Mouse (Mus musculus) lung, embryonic 16.5 days (tissue): ENCODE measurements around the gene Olfr1009. TPM values are rescaled to one million over a fixed set of nuclear protein-coding genes. Genes with fewer than 3 reads are reported as not detected.
"Not testable (repeated sequence)": the region's sequence is repeated elsewhere in the genome, so short reads cannot be mapped to it uniquely, and the experiment has no call there.

Experiments
- ATAC-seq: fragments of 200-750 bp; cut with Nextera tagmentation; 2 replicates; pipeline ENCODE4 v1.8.0; 2017; ENCODE audit warnings: low read depth, mild to moderate bottlenecking, moderate library complexity
- H3K27ac ChIP-seq: fragments of 300-500 bp; sonication (generic); 2 replicates; pipeline ENCODE4 v1.5.1; 2014; ENCODE audit warnings: mild to moderate bottlenecking, control low read depth, low read length
- H3K27me3 ChIP-seq: fragments of 300-500 bp; sonication (generic); 2 replicates; pipeline ENCODE4 v1.6.1; 2014; ENCODE audit warnings: low read depth, low read length, mixed read lengths; ENCODE audit not compliant: control insufficient read depth, insufficient read depth
- H3K36me3 ChIP-seq: fragments of 300-500 bp; sonication (generic); 2 replicates; pipeline ENCODE4 v1.6.1; 2014; ENCODE audit warnings: low read length; ENCODE audit not compliant: control insufficient read depth, insufficient read depth
- H3K4me1 ChIP-seq: fragments of 300-500 bp; sonication (generic); replicated peaks from 2 replicates; pipeline ENCODE4 v1.6.1; 2014; ENCODE audit warnings: low read length, mixed read lengths; ENCODE audit not compliant: control insufficient read depth, insufficient read depth
- H3K4me2 ChIP-seq: fragments of 300-500 bp; sonication (generic); 2 replicates; pipeline ENCODE4 v1.6.1; 2014; ENCODE audit warnings: low read depth, low read length, control low read depth
- H3K4me3 ChIP-seq: fragments of 300-500 bp; sonication (generic); 2 replicates; pipeline ENCODE4 v1.5.1; 2014; ENCODE audit warnings: mild to moderate bottlenecking, low read length, control low read depth
- H3K9ac ChIP-seq: fragments of 300-500 bp; sonication (generic); 2 replicates; pipeline ENCODE4 v1.6.1; 2014; ENCODE audit warnings: low read length, control low read depth
- H3K9me3 ChIP-seq: fragments of 300-500 bp; sonication (generic); 2 replicates; pipeline ENCODE4 v1.6.1; 2016; ENCODE audit warnings: low read length; ENCODE audit not compliant: control insufficient read depth
- WGBS: fragments of 180-500 bp; shearing (Covaris S2); extraction: QIAGEN DNeasy Blood & Tissue Kit; methylation state at CpG from one replicate; pipeline ENCODE4 v1.1.7; 2014; 5-methylcytosine and 5-hydroxymethylcytosine counted together
- polyA plus RNA-seq: library from polyadenylated mRNA; unstranded; fragments of >200 nt; fragmentation: Nextera tagmentation; extraction: Ambion mirVana; gene quantifications from 2 replicates; pipeline ENCODE4 v1.2.1, GENCODE M21; 2015

Olfr1009 gene
- polyA plus RNA-seq: not detected in 2 replicates

GRCm38 (mm10) chr2:85715119-85715518, at the start of gene Olfr1009:
Olfr1009 (plus strand) TSS chr2:85715419.
- Histone ChIP-seq H3K4me2 (no peak within 1 kb of the TSS), H3K36me3 (no peaks in the 10 kb centered on the region), H3K27ac (no peak within 1 kb of the TSS), H3K9me3 (no peaks in the 10 kb centered on the region), H3K4me1 (no peaks in the 10 kb centered on the region), H3K4me3 (no peak within 1 kb of the TSS), H3K27me3 (no peaks in the 10 kb centered on the region), H3K9ac (no peak within 1 kb of the TSS)
- 70% methylated on average over 1 of the region's 1 CpGs for WGBS
- no peak for ATAC-seq

GRCm38 (mm10) chr2:85678667-85679066, 36.6 kb upstream of the Olfr1009 start, which contains the start of gene Olfr1006:
Olfr1006 (minus strand) TSS chr2:85678767.
- Histone ChIP-seq H3K27ac (no peak within 1 kb of the TSS), H3K36me3 (no peaks in the 10 kb centered on the region), H3K4me3 (no peak within 1 kb of the TSS), H3K9me3 (no peaks in the 10 kb centered on the region), H3K9ac (no peak within 1 kb of the TSS), H3K4me1 (no peaks in the 10 kb centered on the region), H3K4me2 (no peak within 1 kb of the TSS), H3K27me3 (no peaks in the 10 kb centered on the region)
- ATAC-seq: no peak

- no peaks in the 10 kb centered on the region for H3K27me3 ChIP-seq
- no peaks in the 10 kb centered on the region; the same call in 1 of the 2 replicates for H3K9me3 ChIP-seq
- ATAC-seq: no peak
- H3K4me2 ChIP-seq: no peak within 1 kb of the TSS
- H3K9ac ChIP-seq: no peak within 1 kb of the TSS
- H3K4me1 ChIP-seq: no peaks in the 10 kb centered on the region
- H3K4me3 ChIP-seq: no peak within 1 kb of the TSS
- no peaks in the 10 kb centered on the region for H3K36me3 ChIP-seq
- no peak within 1 kb of the TSS for H3K27ac ChIP-seq
Measured at GRCm38 (mm10) chr2:85689131-85689530, 26.1 kb upstream of the Olfr1009 start, which contains the start of gene Olfr1008. Olfr1008 (plus strand) TSS chr2:85689431.

- not testable (repeated sequence) for H3K4me3 ChIP-seq, H3K9ac ChIP-seq, H3K9me3 ChIP-seq, ATAC-seq, H3K4me1 ChIP-seq, H3K4me2 ChIP-seq, H3K36me3 ChIP-seq, H3K27ac ChIP-seq, H3K27me3 ChIP-seq
- 54% methylated on average over 2 of the region's 2 CpGs for WGBS
Measured at GRCm38 (mm10) chr2:85710680-85711079, 4.5 kb upstream of the Olfr1009 start.

GRCm38 (mm10) chr2:85711159-85711558, 4.1 kb upstream of the Olfr1009 start:
- no peak overlapping the region for H3K9ac ChIP-seq
- H3K27ac ChIP-seq: no peak overlapping the region
- H3K4me1 ChIP-seq: no peaks in the 10 kb centered on the region
- H3K36me3 ChIP-seq: no peaks in the 10 kb centered on the region
- no peak overlapping the region for H3K4me2 ChIP-seq
- no peaks in the 10 kb centered on the region for H3K27me3 ChIP-seq
- no peaks in the 10 kb centered on the region for H3K9me3 ChIP-seq
- H3K4me3 ChIP-seq: no peak overlapping the region
- WGBS: 28% methylated on average over 1 of the region's 1 CpGs
- ATAC-seq: no peak

GRCm38 (mm10) chr2:85725793-85726192, 10.6 kb downstream of the Olfr1009 start:
- H3K4me2 ChIP-seq: no peak overlapping the region
- H3K9me3 ChIP-seq: no peaks in the 10 kb centered on the region
- no peak overlapping the region for H3K27ac ChIP-seq
- no peak for ATAC-seq
- H3K36me3 ChIP-seq: no peaks in the 10 kb centered on the region
- no peaks in the 10 kb centered on the region for H3K4me1 ChIP-seq
- H3K9ac ChIP-seq: no peak overlapping the region
- no peaks in the 10 kb centered on the region for H3K27me3 ChIP-seq
- H3K4me3 ChIP-seq: no peak overlapping the region
- WGBS: 6% methylated on average over 3 of the region's 3 CpGs

GRCm38 (mm10) chr2:85753822-85754221, 38.6 kb downstream of the Olfr1009 start:
- Histone ChIP-seq H3K9ac (no peak overlapping the region), H3K4me1 (no peaks in the 10 kb centered on the region), H3K9me3 (no peaks in the 10 kb centered on the region), H3K27me3 (no peaks in the 10 kb centered on the region), H3K4me2 (no peak overlapping the region), H3K27ac (no peak overlapping the region), H3K36me3 (no peaks in the 10 kb centered on the region), H3K4me3 (no peak overlapping the region)
- WGBS: 76% methylated on average over 4 of the region's 4 CpGs
- ATAC-seq: no peak

- no peak within 1 kb of the TSS for H3K4me3 ChIP-seq
- 59% methylated on average over 1 of the region's 1 CpGs for WGBS
- no peaks in the 10 kb centered on the region for H3K4me1 ChIP-seq
- ATAC-seq: no peak
- no peak within 1 kb of the TSS for H3K27ac ChIP-seq
- H3K9me3 ChIP-seq: no peaks in the 10 kb centered on the region
- no peak within 1 kb of the TSS for H3K9ac ChIP-seq
- no peak within 1 kb of the TSS for H3K4me2 ChIP-seq
- H3K36me3 ChIP-seq: no peaks in the 10 kb centered on the region
- no peaks in the 10 kb centered on the region for H3K27me3 ChIP-seq
Measured at GRCm38 (mm10) chr2:85762666-85763065, 47.4 kb downstream of the Olfr1009 start, which contains the start of gene Olfr1012. Olfr1012 (minus strand) TSS chr2:85762766.

- Histone ChIP-seq H3K4me1 (no peaks in the 10 kb centered on the region), H3K27me3 (no peaks in the 10 kb centered on the region), H3K4me2 (no peak within 1 kb of the TSS), H3K36me3 (no peaks in the 10 kb centered on the region), H3K4me3 (no peak within 1 kb of the TSS), H3K9ac (no peak within 1 kb of the TSS), H3K27ac (no peak within 1 kb of the TSS), H3K9me3 (no peaks in the 10 kb centered on the region)
- no peak for ATAC-seq
Measured at GRCm38 (mm10) chr2:85766798-85767197, 51.6 kb downstream of the Olfr1009 start, which contains the start of gene Olfr1013. Olfr1013 (plus strand) TSS chr2:85767098.

- H3K27ac ChIP-seq: no peak within 1 kb of the TSS
- no peak within 1 kb of the TSS for H3K4me2 ChIP-seq
- no peak within 1 kb of the TSS for H3K4me3 ChIP-seq
- H3K9ac ChIP-seq: no peak within 1 kb of the TSS
- ATAC-seq: no peak
- no peaks in the 10 kb centered on the region for H3K36me3 ChIP-seq
- no peaks in the 10 kb centered on the region for H3K4me1 ChIP-seq
- no peaks in the 10 kb centered on the region for H3K9me3 ChIP-seq
- H3K27me3 ChIP-seq: no peaks in the 10 kb centered on the region
Measured at GRCm38 (mm10) chr2:85772413-85772812, 57.2 kb downstream of the Olfr1009 start, which contains the start of gene Olfr1014. Olfr1014 (plus strand) TSS chr2:85772713.
